Mouse (Mus musculus) retina, postnatal 1 day (tissue): Measurements from ENCODE around the gene Il1rap.

Source experiments
- DNase-seq: peaks from one replicate; pipeline ENCODE4 v3.0.0-alpha.2; 2012

Il1rap gene

DNA sequence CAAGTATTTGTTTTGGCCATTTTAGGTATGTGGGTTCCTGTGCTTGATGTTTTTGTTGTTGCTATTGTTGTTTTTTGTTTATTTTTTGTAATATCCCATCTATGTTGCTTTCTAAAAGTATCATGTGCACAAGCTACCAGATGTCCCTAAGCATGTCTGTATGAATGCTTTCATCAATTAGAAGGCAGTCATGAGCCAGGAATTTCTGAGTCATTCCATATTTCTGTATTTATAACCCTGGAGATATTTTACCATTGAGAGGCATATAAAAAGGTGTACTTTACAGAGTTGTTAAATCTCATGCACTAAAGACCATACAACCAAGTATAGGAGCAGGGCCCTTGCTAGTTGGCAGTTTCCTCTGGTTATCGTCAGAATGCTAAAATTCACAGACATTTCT is 41.6 kb downstream of the Il1rap start:
- DNase-seq = no peak

GRCm38 (mm10) chr16:26626065-26626464 is 44.6 kb downstream of the Il1rap start:
- DNase-seq = no peak

DNA sequence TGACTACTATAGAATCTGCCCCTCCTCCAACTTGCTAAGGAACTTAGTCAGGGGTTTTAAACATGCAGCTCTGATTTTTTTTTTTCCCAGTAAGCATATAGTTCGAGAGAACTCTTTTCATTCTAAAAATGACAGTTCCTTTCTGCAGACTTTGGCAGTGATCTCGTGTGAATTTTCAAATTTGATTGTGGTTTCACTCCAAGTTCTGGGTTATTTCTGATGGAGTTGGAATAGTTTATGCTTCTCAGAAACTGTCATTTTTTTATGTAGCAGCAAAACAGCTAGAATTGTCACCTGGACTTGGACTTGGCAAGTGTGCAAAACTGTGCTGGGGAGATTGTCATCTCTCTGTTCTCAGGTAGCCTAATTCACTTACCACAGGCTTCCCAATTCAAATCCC is 53.3 kb downstream of the Il1rap start:
- DNase-seq = no peak

DNA sequence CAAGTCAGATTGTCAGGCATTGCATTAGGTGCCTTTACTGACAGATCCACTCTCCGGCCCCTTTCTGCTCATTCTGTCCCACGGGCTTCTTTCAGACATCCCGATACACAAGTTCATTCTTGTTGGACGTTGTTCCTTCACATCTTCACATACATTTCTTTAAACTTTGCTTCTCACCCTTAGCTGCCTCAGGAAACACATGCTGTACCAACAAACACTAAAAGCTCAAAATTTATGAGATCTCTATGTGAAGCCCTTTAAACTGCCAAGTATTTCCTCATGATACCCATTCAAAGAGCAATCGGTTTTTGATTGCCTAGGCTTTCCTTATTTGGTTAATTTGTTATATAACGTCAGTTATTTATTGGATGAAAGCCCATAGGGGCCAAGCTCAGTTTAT is 61.6 kb downstream of the Il1rap start:
- no peak for DNase-seq

- DNase-seq = no peak
Measured at GRCm38 (mm10) chr16:26646066-26646465, 64.6 kb downstream of the Il1rap start.

DNA sequence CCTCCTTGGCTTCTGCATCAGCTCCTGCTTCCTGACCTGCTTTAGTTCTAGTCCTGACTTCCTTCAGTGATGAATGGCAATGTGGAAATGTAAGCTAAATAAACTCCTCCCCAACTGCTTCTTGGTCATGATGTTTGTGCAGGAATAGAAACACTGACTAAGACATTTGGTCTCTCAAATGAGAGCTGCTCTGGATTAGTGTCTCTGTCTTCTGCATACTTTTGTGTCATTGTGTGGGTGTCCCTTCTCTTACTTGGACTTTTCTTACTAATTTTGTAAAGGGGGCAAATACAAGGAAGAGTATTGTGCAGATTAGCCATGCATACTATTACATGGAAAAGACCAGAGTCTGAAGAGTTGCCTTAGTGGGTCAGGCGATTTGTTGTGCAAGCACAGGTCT is 65.5 kb downstream of the Il1rap start:
- DNase-seq = no peak

DNA sequence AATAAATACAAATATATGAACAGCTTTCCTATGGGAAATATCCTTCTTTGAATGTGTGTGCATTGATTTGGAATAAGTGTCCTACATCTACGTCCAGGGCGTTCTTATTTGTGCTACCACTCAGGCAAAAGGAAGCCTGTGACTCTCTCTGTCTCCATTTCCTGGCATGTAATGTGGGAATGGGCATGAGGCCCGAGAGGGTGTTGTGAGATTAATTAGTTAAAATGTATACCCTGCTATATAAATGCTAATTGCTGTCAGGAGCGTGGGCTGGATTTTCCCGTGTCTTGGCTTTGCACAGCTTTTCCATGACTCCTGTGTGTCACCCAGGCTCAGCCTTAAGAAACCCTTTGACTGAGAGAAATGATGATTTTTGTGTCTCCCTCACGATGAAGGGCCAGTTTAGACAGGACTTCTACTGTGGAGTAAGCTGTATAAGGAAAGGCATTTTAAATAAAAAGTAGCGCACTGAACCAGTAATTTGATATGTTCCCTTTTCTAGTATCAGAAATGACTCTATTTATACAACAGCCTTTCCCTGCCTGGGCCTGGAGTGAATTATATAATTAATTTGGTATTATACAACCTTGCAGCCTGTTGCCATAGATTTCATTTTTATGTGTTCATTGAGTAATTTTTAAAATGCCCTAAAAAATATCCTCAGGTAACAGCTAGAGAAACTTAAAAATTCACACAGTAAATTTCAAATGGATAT is 81.4 kb downstream of the Il1rap start:
- DNase-seq = peak; percentile 28

DNA sequence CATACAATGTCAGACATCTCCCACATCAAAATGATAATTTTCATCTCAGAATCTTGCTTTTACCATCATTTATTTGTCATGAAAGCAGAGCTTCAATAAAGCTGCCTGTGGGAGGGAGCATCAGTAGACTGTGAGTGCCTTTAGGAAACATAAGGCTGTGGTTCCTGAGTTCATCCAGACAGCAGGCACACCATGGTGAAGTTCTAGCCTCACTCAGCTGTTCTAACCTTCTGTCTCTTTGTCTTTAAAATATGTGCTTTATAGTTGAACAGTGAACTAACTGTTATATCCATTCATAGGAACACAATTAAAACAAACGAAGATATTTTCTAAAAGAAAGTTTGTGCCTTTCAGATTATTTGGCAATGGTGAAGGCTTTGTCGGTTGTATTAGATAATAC is 84.9 kb downstream of the Il1rap start:
- DNase-seq = no peak

GRCm38 (mm10) chr16:26669081-26669480 is 87.6 kb downstream of the Il1rap start:
- no peak for DNase-seq

- DNase-seq = no peak
Measured at GRCm38 (mm10) chr16:26680381-26680780, 98.9 kb downstream of the Il1rap start.

- DNase-seq = no peak
Measured at GRCm38 (mm10) chr16:26689771-26690170, 108.3 kb downstream of the Il1rap start.

- no peak for DNase-seq
Measured at GRCm38 (mm10) chr16:26691294-26691693, 109.8 kb downstream of the Il1rap start.

GRCm38 (mm10) chr16:26698076-26698475 is 116.6 kb downstream of the Il1rap start:
- no peak for DNase-seq

- no peak for DNase-seq
Measured at GRCm38 (mm10) chr16:26700440-26701103, 119.1 kb downstream of the Il1rap start.

GRCm38 (mm10) chr16:26705658-26706371 is 124.3 kb downstream of the Il1rap start:
- no peak for DNase-seq

- no peak for DNase-seq
Measured at GRCm38 (mm10) chr16:26706503-26706902, 125.0 kb downstream of the Il1rap start.

DNA sequence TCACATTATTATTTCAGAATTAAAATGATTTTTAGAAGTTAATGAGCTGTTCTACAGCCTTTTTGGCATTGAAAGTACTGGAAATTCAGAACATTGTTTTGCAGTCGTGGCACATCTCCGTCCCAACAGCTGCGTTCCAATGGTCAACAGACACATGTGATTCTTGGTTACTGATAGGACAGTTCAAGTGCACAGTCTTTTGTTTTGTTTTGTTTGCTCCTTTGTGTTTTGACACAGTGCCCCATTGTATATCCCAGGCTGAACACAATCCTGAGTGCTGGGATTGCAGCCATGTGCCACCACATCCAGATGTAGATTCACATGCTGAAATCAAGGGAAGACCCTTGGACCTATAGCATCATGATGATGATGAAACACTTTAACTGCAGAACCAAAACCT is 129.4 kb downstream of the Il1rap start:
- peak; percentile 4 for DNase-seq

DNA sequence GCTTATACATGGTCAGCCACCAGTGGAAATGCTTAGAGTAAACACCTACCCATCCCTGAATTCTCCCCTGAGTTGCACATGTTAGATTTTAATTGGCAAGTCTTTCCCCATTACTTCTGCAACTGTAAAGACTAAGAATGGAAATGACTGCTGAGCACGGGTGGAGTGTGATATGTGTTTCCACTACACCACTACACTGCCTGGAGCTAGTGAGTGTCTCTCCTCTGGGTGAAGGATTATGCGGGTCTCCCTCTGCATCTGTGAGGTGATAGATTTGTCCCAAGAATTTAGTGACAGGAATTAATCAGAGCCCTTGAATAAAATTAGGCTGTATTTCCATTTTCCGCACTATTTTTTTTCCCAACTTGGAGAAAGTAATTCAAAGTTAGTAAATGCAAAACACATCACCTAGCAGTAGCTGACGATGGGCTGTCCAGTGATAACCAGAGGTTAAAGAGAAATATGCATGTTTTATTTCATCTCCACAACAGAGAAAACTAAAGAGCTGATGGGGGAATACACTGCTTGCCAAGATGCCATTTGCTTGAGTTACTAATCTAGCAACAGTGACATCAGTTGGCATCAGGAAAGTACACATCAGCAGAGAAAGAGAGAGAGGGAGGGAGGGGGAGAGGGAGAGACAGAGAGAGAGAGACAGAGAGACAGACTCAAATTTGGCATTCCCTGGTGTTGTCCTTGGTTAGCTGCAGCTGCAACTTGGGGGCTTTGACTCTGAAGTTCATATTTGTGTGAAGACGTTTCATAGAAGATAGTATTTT is 132.2 kb downstream of the Il1rap start:
- peak; percentile 3 for DNase-seq

DNA sequence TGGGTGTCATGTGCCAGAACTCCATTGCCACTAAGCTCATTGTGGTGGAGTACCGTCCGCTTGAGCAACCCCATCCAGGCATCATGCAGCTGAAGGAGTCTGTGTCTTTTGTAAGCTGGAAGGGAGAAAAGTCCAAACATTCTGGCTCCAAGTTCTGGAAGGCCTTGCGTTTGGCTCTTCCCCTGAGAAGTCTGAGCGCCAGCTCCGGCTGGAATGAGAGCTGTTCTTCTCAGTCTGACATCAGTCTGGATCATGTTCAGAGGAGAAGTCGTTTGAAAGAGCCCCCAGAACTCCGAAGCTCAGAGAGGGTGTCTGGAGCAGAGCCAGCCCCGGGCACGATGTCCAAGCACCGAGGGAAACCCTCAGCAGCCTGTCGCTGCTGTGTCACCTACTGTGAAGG is 141.0 kb downstream of the Il1rap start:
- no peak for DNase-seq

DNA sequence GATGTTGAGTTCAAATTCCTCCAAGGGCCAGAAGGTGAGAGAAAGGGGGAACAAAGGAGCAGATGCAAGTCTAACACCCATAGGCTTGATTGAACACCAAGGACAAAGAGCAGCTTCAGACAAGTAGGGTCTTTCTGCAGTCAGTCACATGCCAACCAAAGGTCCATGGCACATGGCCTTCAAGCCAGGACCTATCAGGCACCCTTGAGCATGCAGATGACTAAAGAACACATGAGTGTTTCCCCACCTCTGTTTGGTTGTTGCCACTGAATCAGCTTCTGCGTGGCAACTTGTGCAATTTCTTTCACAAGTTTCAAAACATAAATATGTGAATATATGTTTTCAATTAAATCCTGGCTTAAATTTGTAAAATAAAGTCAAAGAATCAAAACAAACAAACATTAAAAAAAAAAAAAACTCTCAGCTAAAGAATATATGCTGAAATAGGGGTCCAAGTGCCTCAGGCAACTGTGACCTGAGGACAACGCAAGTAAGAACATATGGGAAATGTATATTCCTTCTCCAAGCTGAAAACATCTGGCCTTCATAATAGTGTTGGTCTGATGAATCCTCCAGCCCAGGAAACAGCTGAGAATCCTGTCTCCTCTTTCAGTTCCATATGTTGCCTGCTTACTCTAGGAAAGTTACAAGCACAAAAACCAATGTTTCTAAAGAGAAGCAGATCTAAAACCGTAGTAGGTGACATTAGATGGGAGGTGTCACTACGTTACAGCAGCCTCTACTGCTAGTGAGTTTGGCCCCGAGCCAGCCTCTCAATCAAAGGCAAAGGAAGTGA is 142.6 kb downstream of the Il1rap start:
- DNase-seq = no peak

GRCm38 (mm10) chr16:26728139-26728538 is 146.6 kb downstream of the Il1rap start:
- no peak for DNase-seq

DNA sequence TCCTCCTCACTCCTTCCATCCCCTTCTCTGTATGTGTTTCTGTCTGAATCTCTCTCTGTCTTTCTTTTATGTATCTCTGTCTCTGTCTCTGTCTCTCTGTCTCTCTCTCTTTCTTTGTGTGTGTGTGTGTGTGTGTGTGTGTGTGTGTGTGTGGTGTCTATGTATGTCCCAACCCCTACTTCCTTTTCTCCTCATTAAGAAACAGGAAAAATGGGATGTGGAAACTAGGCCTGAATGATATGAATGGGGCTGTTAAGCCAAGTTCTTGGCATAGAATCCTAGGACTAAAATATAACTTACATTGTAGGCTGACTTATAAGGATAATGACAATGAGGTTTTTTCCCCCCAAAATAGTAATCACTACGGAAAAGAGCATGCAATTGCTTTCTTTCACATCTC is 149.4 kb downstream of the Il1rap start:
- no peak for DNase-seq
